Mouse (Mus musculus) lung, postnatal 4 days (tissue): ENCODE results near the gene Glb1l2.

Experiments used
- DNase-seq, 2 experiments: peaks; one replicate each; pipeline ENCODE4 v3.0.0; 2021

Glb1l2 gene

GRCm38 (mm10) chr9:26727445-26727844 is 78.8 kb downstream of the Glb1l2 start:
- peak in 1 of 2 experiments; percentile 6 for DNase-seq

GRCm38 (mm10) chr9:26725709-26726108 is 80.6 kb downstream of the Glb1l2 start:
- no peak for DNase-seq

- no peak for DNase-seq
Measured at GRCm38 (mm10) chr9:26721771-26722170, 84.5 kb downstream of the Glb1l2 start.

- DNase-seq = no peak
Measured at GRCm38 (mm10) chr9:26718388-26718787, 87.9 kb downstream of the Glb1l2 start.
